Mouse (Mus musculus) liver, embryonic 14.5 days (tissue): ENCODE measurements around the gene Rab4a. TPM values are rescaled to one million over a fixed set of nuclear protein-coding genes. Genes with fewer than 3 reads are reported as not detected.
A peak's percentile ranks its signal among the peaks of the same experiment; 100 is the strongest.

ENCODE experiments used
- ATAC-seq: fragments of 200-750 bp; cut with Nextera tagmentation; 2 replicates; pipeline ENCODE4 v1.8.0; 2017; ENCODE audit warnings: moderate number of reproducible peaks, mild to moderate bottlenecking, moderate library complexity; ENCODE audit not compliant: insufficient read depth
- DNase-seq, 3 experiments: peaks; one replicate each; pipeline ENCODE4 v3.0.0-alpha.2; 2012 to 2013; ENCODE audit warnings: low read depth in 3 of 3, low spot score in 3 of 3
- H3K27ac ChIP-seq: fragments of 300-500 bp; sonication (generic); 2 replicates; pipeline ENCODE4 v1.5.1; 2014; ENCODE audit warnings: moderate library complexity, mild to moderate bottlenecking, control low read depth, inconsistent platforms
- H3K27me3 ChIP-seq: fragments of 300-500 bp; sonication (generic); 2 replicates; pipeline ENCODE4 v1.6.1; 2014; ENCODE audit warnings: mild to moderate bottlenecking, low read length, moderate library complexity; ENCODE audit not compliant: control insufficient read depth, insufficient read depth
- H3K36me3 ChIP-seq: fragments of 300-500 bp; sonication (generic); replicated peaks from 2 replicates; pipeline ENCODE4 v1.6.1; 2014; ENCODE audit warnings: low read depth; ENCODE audit not compliant: control insufficient read depth, insufficient read depth
- H3K4me1 ChIP-seq, 2 experiments: fragments of 200-500 bp in 1 of 2; fragments of 300-500 bp in 1 of 2; sonication (generic) in 1 of 2; replicated peaks; 2 replicates each; pipeline ENCODE4 v1.6.1; 2012 to 2014; ENCODE audit warnings: antibody characterized with exemption in 1 of 2, inconsistent platforms in 1 of 2, low read length in 1 of 2; ENCODE audit not compliant: control insufficient read depth in 2 of 2, insufficient read depth in 2 of 2
- H3K4me2 ChIP-seq: fragments of 300-500 bp; sonication (generic); 2 replicates; pipeline ENCODE4 v1.6.1; 2014; ENCODE audit warnings: low read depth, mild to moderate bottlenecking, control low read depth, moderate library complexity
- H3K4me3 ChIP-seq, 2 experiments: fragments of 200-500 bp in 1 of 2; fragments of 300-500 bp in 1 of 2; sonication (generic) in 1 of 2; 2 replicates each; pipeline ENCODE4 v1.5.1; 2012 to 2014; ENCODE audit warnings: low read depth in 2 of 2, low read length in 2 of 2, mild to moderate bottlenecking in 2 of 2, control low read depth in 1 of 2, inconsistent platforms in 1 of 2, moderate library complexity in 1 of 2; ENCODE audit not compliant: insufficient read depth in 1 of 2
- H3K9ac ChIP-seq: fragments of 300-500 bp; sonication (generic); replicated peaks from 2 replicates; pipeline ENCODE4 v1.6.1; 2014; ENCODE audit warnings: mild to moderate bottlenecking, control low read depth, moderate library complexity
- H3K9me3 ChIP-seq: fragments of 300-500 bp; sonication (generic); 2 replicates; pipeline ENCODE4 v1.6.1; 2016; ENCODE audit warnings: low read length, mixed read lengths; ENCODE audit not compliant: control insufficient read depth
- CTCF ChIP-seq: IDR thresholded peaks from 2 replicates; pipeline ENCODE4 v1.5.1; 2016; ENCODE audit warnings: antibody characterized with exemption, low read depth, control low read depth
- EP300 ChIP-seq: IDR thresholded peaks from 2 replicates; pipeline ENCODE4 v1.6.1; 2016; ENCODE audit warnings: antibody characterized with exemption, low read depth
- WGBS: fragments of 180-500 bp; shearing (Covaris S2); extraction: QIAGEN DNeasy Blood & Tissue Kit; methylation state at CpG from one replicate; pipeline ENCODE4 v1.1.7; 2014; ENCODE audit not compliant: insufficient replicate concordance; 5-methylcytosine and 5-hydroxymethylcytosine counted together
- polyA plus RNA-seq, 2 experiments: library from polyadenylated mRNA; depleted of rRNA in 1 of 2; stranded (reverse) in 1 of 2; unstranded in 1 of 2; fragments of >200 nt; fragmentation: Nextera tagmentation in 1 of 2; extraction: Ambion mirVana in 1 of 2; gene quantifications; 2 replicates each; pipeline versions ENCODE4 v1.2.1 to v1.2.3; 2012 to 2014

Rab4a gene
- polyA plus RNA-seq, 2 experiments: 12.9 to 23.7 TPM

DNA sequence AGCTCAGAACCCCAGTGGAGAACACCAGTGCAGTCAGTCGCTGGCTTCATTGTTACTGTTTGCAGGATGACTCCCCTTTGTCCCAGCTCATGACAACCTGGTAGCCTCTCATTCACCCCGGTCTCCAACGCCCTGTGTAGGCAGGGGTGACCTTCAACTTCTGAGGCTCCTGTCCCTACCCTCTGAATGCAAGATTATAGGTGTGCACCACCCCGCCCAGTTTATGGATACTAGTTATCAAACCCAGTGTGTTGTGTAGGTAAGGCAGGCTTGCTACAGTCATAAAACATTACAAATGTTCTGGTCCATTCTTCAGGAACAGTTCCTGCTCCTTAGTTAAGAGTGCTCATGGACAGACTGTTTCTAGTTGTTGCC, 8.1 kb downstream of the Rab4a start:
- no peak overlapping the region; the same call in 1 of the 2 replicates for H3K27ac ChIP-seq
- H3K4me2 ChIP-seq: no peak overlapping the region; the same call in 1 of the 2 replicates
- no peak for ATAC-seq
- no peak for DNase-seq
- no peak for TF ChIP-seq EP300
- TF ChIP-seq CTCF: no peak
- WGBS: 69% methylated on average over 4 of the region's 4 CpGs
- no peak overlapping the region for H3K9ac ChIP-seq
- H3K4me1 ChIP-seq: peaks cover 5 to 19% of the 10 kb centered on the region in 2 experiments
- no peaks in the 10 kb centered on the region for H3K27me3 ChIP-seq
- H3K36me3 ChIP-seq: no peaks in the 10 kb centered on the region
- no peaks in the 10 kb centered on the region for H3K9me3 ChIP-seq
- no peak overlapping the region for H3K4me3 ChIP-seq

DNA sequence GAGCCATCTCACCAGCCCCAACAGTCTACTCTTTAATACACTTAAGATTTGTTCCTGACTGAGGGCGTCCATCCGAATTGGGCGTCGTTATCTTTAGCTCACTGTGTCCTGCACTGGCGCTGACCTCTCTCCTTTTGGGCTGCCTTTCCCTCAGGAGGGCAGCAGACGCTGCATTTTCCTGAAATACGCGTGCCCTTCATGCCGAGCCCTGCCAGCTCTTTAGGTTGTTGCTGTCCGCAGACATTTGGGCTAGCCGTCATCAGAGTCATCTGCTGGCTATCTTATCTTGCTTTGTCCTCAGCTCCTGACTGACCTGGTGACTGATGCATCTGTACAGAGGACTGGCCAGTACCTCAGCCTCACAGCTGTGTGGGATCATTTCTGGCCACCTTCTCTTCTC, 9.5 kb downstream of the Rab4a start:
- no peak overlapping the region for H3K4me3 ChIP-seq
- 84% methylated on average over 11 of the region's 11 CpGs for WGBS
- peaks cover 19 to 31% of the 10 kb centered on the region in 2 experiments for H3K4me1 ChIP-seq
- H3K27me3 ChIP-seq: no peaks in the 10 kb centered on the region
- no peaks in the 10 kb centered on the region for H3K9me3 ChIP-seq
- TF ChIP-seq EP300 (no peak), CTCF (no peak)
- no peak overlapping the region for H3K9ac ChIP-seq
- no peaks in the 10 kb centered on the region for H3K36me3 ChIP-seq
- DNase-seq: no peak
- H3K27ac ChIP-seq: no peak overlapping the region
- no peak overlapping the region for H3K4me2 ChIP-seq
- no peak for ATAC-seq

DNA sequence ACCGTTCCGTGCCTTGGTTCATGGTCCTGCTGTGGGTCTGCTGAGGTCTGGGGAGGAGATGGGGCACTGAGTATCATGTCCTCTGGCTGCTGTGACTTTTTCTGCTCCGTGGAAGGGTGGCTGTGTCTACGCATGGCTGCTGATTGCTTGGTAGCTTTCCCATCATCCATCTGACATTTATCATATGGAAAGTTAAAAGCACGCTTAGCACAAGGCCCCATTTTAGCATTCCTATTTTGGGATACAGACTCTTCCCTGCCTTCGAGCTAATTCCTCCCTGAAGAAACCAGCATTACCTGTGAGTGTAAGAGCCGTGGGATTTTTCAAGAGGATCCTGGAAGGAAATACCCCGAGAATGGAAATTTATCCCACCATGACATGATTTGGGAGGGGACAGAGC, 11.2 kb downstream of the Rab4a start:
- DNase-seq (no peak), ATAC-seq (no peak)
- peaks cover 29 to 46% of the 10 kb centered on the region in 2 experiments for H3K4me1 ChIP-seq
- TF ChIP-seq EP300 (no peak), CTCF (no peak)
- WGBS: 81% methylated on average over 8 of the region's 8 CpGs
- no peak overlapping the region for H3K4me3 ChIP-seq
- no peak overlapping the region for H3K4me2 ChIP-seq
- H3K36me3 ChIP-seq: no peaks in the 10 kb centered on the region
- H3K9ac ChIP-seq: no peak overlapping the region
- H3K9me3 ChIP-seq: no peaks in the 10 kb centered on the region
- no peak overlapping the region for H3K27ac ChIP-seq
- H3K27me3 ChIP-seq: no peaks in the 10 kb centered on the region

DNA sequence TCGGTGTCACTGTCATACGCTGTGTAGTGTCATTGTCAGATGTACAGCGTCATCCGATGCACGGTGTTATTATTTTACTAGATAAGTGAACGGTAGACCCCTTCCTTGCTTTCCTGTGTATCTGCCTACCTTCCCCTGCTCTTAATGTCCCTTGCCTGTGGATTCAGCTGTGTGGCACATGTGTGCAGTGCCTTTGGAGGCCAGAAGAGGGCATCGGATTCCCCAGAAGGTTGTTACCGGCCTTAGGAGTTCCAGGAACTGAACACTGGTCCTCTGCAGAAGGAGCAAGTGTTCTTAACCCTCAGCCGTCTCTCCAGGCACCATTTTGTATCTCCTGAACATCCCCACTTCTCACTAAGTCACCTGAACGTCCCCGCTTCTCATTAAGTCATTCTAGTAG, 12.0 kb downstream of the Rab4a start:
- H3K9me3 ChIP-seq: no peaks in the 10 kb centered on the region
- no peak overlapping the region for H3K4me3 ChIP-seq
- ATAC-seq (no peak), DNase-seq (no peak)
- TF ChIP-seq EP300: no peak
- TF ChIP-seq CTCF: peak; percentile 63
- WGBS: 80% methylated on average over 11 of the region's 11 CpGs
- no peak overlapping the region for H3K4me2 ChIP-seq
- H3K27me3 ChIP-seq: no peaks in the 10 kb centered on the region
- no peaks in the 10 kb centered on the region for H3K36me3 ChIP-seq
- H3K9ac ChIP-seq: no peak overlapping the region
- H3K4me1 ChIP-seq: peaks cover 29 to 44% of the 10 kb centered on the region in 2 experiments
- no peak overlapping the region for H3K27ac ChIP-seq

DNA sequence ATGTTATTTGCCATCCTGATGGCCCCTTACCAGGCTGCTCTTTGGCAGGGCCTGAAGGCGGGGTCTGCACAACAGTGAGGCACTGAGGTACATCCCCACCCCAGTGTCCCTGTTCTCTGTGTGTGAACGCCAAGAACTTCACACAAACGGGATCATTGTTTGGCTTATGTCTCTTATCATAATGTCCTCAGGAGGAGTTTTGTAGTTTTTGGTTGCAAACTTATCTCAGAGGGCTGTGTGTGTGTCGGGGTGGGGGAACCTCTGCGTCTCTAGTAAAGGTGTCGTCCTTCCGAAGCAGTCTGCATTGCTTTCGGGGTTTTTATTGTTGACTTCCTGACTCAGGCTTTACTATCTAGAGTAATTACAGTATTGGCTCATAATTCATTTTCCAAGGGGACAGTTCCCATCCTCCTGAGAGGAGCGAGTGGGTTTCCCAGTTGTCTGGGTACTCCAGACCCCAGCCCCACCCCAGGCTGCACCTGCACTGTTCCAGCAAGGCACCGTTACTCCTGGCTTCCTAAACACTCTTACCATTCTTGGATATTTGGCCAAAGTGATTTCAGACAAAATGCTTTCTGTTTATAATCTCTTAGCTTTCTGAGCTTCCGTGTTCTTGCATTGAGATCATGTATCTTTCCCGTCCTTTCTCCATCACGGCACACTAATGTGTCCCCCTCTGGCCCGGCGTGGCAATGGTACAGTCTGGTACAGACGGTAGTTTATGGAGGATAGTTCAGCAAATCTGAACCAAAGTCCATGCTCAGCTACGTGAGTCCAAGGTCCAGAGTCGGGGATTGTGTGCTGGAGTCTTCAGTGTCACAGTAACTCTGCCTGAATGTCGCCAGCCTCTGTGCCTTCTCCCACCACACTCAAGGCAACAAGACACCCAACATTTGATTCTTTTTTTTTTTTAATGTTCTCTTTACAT, 14.2 kb downstream of the Rab4a start:
- DNase-seq: no peak
- 40% methylated on average over 19 of the region's 19 CpGs for WGBS
- Histone ChIP-seq H3K36me3 (no peaks in the 10 kb centered on the region; the same call in 1 of the 2 replicates), H3K27me3 (no peaks in the 10 kb centered on the region), H3K9ac (peak overlapping the region; percentile 47), H3K4me1 (peaks cover 29 to 46% of the 10 kb centered on the region in 2 experiments), H3K27ac (peak overlapping the region; percentile 66), H3K4me3 (peak overlapping the region in 1 of 2 experiments; percentile 20; a peak in 2 of 4 replicates), H3K9me3 (no peaks in the 10 kb centered on the region; the same call in 1 of the 2 replicates), H3K4me2 (peak overlapping the region; percentile 64)
- peak; percentile 68 for ATAC-seq
- TF ChIP-seq EP300 (peak; percentile 62), CTCF (no peak)
